Mouse (Mus musculus): ENCODE results near the gene Ahcy. TPM values are rescaled to one million over a fixed set of nuclear protein-coding genes. Genes with fewer than 3 reads are reported as not detected.
"Not testable (repeated sequence)": the region's sequence is repeated elsewhere in the genome, so short reads cannot be mapped to it uniquely, and the experiment has no call there.

Gene Ahcy
- polyA plus RNA-seq, 1 experiment from 2014 or later = 47.9 TPM

DNA sequence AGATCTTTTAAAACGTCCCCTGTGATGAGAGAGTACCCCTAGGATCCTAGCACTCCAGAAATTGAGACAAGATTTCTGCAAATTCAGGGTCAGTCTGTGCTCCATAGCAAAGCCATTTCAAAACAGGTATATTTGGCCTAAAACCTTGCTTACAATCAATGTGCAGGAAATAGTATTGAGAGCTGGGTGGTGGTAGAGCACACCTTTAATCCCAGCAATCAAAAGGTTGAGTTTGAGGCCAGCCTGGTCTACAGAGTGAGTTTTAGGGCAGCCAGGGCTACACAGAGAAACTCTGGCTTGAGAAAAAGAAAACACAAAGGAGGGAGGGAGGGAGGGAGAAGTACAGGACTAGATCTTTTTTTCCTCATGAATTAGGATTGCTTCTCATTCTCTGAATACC lies 16.9 kb downstream of the Ahcy start:
- Histone ChIP-seq H3K36me3 (ENCODE audit: control insufficient read depth, insufficient read depth) (peaks cover 27% of the 10 kb centered on the region), H3K9me3 (ENCODE audit: control insufficient read depth) (no peaks in the 10 kb centered on the region), H3K27me3 (replicated peaks; ENCODE audit: control insufficient read depth, insufficient read depth, low read length) (no peaks in the 10 kb centered on the region), H3K4me1 (replicated peaks; ENCODE audit: control insufficient read depth, insufficient read depth, low read length) (peaks cover 8% of the 10 kb centered on the region; the same call in 1 of the 2 replicates), H3K4me2 (replicated peaks; ENCODE audit: low read depth) (no peak overlapping the region), H3K27ac (ENCODE audit: low read depth, low read length) (no peak overlapping the region), H3K9ac (ENCODE audit: low read depth, low read length) (no peak overlapping the region), H3K4me3 (ENCODE audit: low read depth, low read length) (no peak overlapping the region)
- WGBS = 74% methylated on average over 1 of the region's 1 CpGs
- ATAC-seq = no peak
- no peak for TF ChIP-seq CTCF (IDR thresholded peaks at IDR 0.05; ENCODE audit: low read depth)

DNA sequence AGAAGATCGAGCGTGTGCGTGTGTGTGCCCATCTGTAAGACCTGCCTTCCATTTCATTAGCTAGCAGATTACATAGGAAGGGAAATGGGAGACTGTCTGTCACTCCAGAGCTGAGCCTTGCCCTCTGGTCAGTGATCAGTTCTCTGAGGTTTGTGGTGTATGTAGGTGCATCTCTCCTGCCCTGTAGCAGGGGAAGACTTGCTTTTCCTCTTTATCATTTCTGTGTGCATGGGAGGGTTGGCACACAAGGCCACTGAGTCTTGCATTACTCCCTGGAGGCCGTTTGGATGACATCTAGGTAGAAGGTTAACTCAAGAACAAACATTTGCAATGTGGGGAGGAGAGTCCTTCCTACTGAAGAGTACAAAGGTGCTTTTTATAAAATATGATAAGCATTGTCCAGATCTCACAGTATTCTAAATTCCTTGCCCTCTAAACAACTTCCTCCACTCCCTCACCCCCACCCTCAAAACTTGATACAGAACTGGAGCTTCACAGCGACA lies 18.2 kb downstream of the Ahcy start:
- ATAC-seq = peak; percentile 34
- H3K9me3 ChIP-seq (ENCODE audit: control insufficient read depth) = no peaks in the 10 kb centered on the region
- H3K9ac ChIP-seq (ENCODE audit: low read depth, low read length) = no peak overlapping the region
- TF ChIP-seq CTCF (IDR thresholded peaks at IDR 0.05; ENCODE audit: low read depth) = no peak
- 32% methylated on average over 5 of the region's 5 CpGs for WGBS
- no peak overlapping the region; the same call in 1 of the 2 replicates for H3K27ac ChIP-seq (ENCODE audit: low read depth, low read length)
- no peaks in the 10 kb centered on the region for H3K27me3 ChIP-seq (replicated peaks; ENCODE audit: control insufficient read depth, insufficient read depth, low read length)
- no peak overlapping the region for H3K4me2 ChIP-seq (replicated peaks; ENCODE audit: low read depth)
- H3K36me3 ChIP-seq (ENCODE audit: control insufficient read depth, insufficient read depth) = peaks cover 16% of the 10 kb centered on the region
- no peak overlapping the region for H3K4me3 ChIP-seq (ENCODE audit: low read depth, low read length)
- peaks cover 8% of the 10 kb centered on the region; the same call in 1 of the 2 replicates for H3K4me1 ChIP-seq (replicated peaks; ENCODE audit: control insufficient read depth, insufficient read depth, low read length)

DNA sequence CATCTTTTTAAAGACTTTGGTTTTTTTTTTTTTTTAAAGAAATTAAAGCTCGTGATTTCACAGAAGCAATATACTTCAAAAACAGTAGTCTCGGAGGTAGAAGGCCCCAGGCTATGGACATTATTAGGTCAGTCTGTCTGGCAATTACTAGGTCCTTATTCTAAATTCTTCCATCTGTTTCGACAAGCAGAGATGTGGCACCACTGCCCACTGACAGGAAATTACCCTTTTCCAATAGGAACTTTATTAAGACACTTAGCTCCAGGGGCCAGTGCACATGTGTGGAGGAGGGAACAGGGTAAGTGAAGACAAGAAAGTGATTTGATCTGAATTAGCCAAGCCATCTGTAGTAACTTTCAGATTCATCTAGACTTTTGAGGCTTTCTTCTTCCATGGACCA lies 19.6 kb downstream of the Ahcy start:
- Histone ChIP-seq H3K36me3 (ENCODE audit: control insufficient read depth, insufficient read depth) (peaks cover 8% of the 10 kb centered on the region), H3K4me3 (ENCODE audit: low read depth, low read length) (no peak overlapping the region), H3K9ac (ENCODE audit: low read depth, low read length) (no peak overlapping the region), H3K27ac (ENCODE audit: low read depth, low read length) (no peak overlapping the region), H3K27me3 (replicated peaks; ENCODE audit: control insufficient read depth, insufficient read depth, low read length) (no peaks in the 10 kb centered on the region), H3K4me1 (replicated peaks; ENCODE audit: control insufficient read depth, insufficient read depth, low read length) (peaks cover 13% of the 10 kb centered on the region; the same call in 1 of the 2 replicates), H3K9me3 (ENCODE audit: control insufficient read depth) (no peaks in the 10 kb centered on the region), H3K4me2 (replicated peaks; ENCODE audit: low read depth) (no peak overlapping the region)
- TF ChIP-seq CTCF (IDR thresholded peaks at IDR 0.05; ENCODE audit: low read depth) = no peak
- WGBS = 90% methylated on average over 3 of the region's 3 CpGs
- ATAC-seq = no peak

DNA sequence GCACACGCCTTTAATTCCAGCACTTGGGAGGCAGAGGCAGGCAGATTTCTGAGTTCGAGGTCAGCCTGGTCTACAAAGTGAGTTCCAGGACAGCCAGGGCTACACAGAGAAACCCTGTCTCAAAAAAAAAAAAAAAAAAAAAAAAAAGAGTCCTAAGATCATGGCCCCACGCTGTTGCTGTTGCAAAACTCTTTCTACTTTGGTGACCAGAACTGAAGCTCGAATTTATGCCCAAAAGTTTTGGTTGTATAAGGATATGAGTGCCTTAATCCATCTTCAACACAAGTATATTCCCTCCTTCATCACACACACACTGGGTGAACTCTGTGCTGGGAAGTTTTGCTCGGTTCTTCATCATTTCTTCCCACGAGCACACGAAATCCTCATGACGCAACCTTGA lies 20.8 kb downstream of the Ahcy start:
- H3K36me3 ChIP-seq (ENCODE audit: control insufficient read depth, insufficient read depth); H3K9ac ChIP-seq (ENCODE audit: low read depth, low read length); H3K4me2 ChIP-seq (replicated peaks; ENCODE audit: low read depth); H3K27ac ChIP-seq (ENCODE audit: low read depth, low read length); H3K9me3 ChIP-seq (ENCODE audit: control insufficient read depth); H3K27me3 ChIP-seq (replicated peaks; ENCODE audit: control insufficient read depth, insufficient read depth, low read length); H3K4me3 ChIP-seq (ENCODE audit: low read depth, low read length); ATAC-seq: not testable (repeated sequence)
- WGBS = 93% methylated on average over 8 of the region's 8 CpGs
- H3K4me1 ChIP-seq (replicated peaks; ENCODE audit: control insufficient read depth, insufficient read depth, low read length) = peaks cover 13% of the 10 kb centered on the region; the same call in 1 of the 2 replicates

DNA sequence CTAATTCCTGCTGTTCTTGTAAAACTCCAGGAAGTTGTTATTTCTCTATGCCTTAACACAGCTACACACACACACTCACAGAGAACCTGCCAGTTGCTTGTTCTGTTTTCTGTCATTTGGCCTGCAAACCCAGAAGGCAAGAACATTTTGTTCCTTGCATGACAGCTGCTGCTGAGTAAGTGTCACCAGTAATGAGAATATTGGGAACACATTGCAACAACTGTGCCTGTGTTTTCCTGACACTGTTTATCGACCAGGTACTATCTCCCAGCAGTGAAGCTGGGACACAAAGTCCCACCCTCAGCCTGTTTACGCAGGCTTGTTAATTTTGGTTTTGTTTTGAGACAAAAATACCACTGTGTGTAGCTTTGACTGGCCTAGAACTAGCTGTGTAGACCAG lies 21.6 kb downstream of the Ahcy start:
- no peaks in the 10 kb centered on the region for H3K27me3 ChIP-seq (replicated peaks; ENCODE audit: control insufficient read depth, insufficient read depth, low read length)
- no peak overlapping the region for H3K4me3 ChIP-seq (ENCODE audit: low read depth, low read length)
- no peak overlapping the region for H3K4me2 ChIP-seq (replicated peaks; ENCODE audit: low read depth)
- no peak overlapping the region for H3K27ac ChIP-seq (ENCODE audit: low read depth, low read length)
- H3K9me3 ChIP-seq (ENCODE audit: control insufficient read depth) = no peaks in the 10 kb centered on the region
- H3K36me3 ChIP-seq (ENCODE audit: control insufficient read depth, insufficient read depth) = no peaks in the 10 kb centered on the region
- 72% methylated on average over 2 of the region's 2 CpGs for WGBS
- TF ChIP-seq CTCF (IDR thresholded peaks at IDR 0.05; ENCODE audit: low read depth) = no peak
- peaks cover 13% of the 10 kb centered on the region; the same call in 1 of the 2 replicates for H3K4me1 ChIP-seq (replicated peaks; ENCODE audit: control insufficient read depth, insufficient read depth, low read length)
- ATAC-seq = no peak
- no peak overlapping the region for H3K9ac ChIP-seq (ENCODE audit: low read depth, low read length)

DNA sequence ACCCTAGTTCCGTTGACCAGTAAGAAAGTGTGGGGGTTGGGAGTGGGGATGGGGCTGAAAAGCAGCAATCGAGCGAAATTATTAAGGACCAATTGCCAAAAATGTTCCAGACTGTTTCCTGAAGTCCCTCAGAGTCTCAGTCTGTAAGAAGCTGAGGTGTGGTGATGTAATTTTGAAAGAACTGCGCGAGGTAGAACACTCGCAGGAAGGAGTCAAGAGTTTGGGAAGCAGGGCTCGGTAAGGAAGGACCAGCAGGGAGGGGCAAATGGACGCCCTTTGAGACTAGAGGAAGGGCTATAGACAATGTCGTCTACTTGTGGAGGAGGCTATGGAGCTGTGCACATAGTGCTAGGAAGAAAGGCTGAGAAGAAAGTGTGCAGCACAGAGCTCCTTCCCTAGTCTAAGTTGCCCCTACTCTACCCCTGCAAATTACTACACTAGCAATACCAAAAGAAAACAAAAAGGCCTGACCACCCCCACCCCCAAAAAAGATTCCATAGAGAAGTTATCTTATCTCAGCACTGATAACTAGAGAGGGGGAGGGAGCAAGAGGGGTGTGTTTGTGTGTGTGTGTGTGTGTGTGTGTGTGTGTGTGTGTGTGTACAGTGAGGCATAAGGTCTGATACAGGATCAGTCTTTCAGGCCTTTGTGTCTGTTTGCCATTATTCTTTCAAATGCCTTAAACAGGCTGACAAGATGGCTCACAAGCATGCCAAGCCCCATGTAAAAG lies 22.5 kb downstream of the Ahcy start:
- no peak for ATAC-seq
- Histone ChIP-seq H3K9me3 (ENCODE audit: control insufficient read depth) (no peaks in the 10 kb centered on the region), H3K4me2 (replicated peaks; ENCODE audit: low read depth) (peak overlapping the region; percentile 76), H3K27me3 (replicated peaks; ENCODE audit: control insufficient read depth, insufficient read depth, low read length) (no peaks in the 10 kb centered on the region), H3K9ac (ENCODE audit: low read depth, low read length) (no peak overlapping the region), H3K27ac (ENCODE audit: low read depth, low read length) (0 out of 2 replicates have a peak overlapping the region, but pooled peaks have one; percentile 64), H3K4me3 (ENCODE audit: low read depth, low read length) (peak overlapping the region; percentile 44), H3K4me1 (replicated peaks; ENCODE audit: control insufficient read depth, insufficient read depth, low read length) (peaks cover 13% of the 10 kb centered on the region; the same call in 1 of the 2 replicates), H3K36me3 (ENCODE audit: control insufficient read depth, insufficient read depth) (no peaks in the 10 kb centered on the region)
- 11% methylated on average over 9 of the region's 9 CpGs for WGBS
- no peak for TF ChIP-seq CTCF (IDR thresholded peaks at IDR 0.05; ENCODE audit: low read depth)
